20 mouse cellular contexts compared by ENCODE assay signal in the genomic region with DNA sequence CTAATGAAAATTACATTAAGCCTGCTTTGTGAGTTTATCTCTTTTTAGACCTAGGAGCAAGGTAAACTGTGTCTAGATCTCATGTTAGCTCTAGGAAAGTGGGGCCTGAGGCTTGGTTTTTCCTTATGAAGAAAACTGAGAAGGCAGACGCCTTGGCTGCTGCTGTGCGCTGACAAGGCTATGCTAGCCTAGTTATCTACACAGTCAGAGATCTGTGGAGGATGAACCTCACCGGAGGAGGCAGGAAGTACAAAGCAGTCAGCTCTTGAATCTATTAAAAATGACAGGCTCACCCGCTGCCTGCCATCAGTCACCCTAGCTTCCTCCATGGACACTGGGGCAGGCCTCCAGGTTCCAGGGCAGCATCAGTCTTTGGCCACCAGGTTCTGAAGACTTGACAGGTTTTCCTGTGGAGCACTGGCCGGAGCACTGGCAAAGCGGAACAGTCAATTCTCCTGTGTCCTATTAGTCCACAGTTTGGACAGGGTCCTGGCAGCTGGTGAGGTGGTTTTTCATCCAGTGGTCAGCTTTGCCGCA. TPM values are rescaled to one million over a fixed set of nuclear protein-coding genes. Genes with fewer than 3 reads are reported as not detected.
DNase-seq lines count a peak whose midpoint lies in the region; ATAC-seq and TF ChIP-seq lines count a peak whose summit lies in the region.
"Had no signal": no experiment of that assay in that cellular context is flagged by ENCODE, and none has a peak within 500 bp of the region (broad histone marks: within the 10 kb centered on the region; RNA-seq: fewer than 3 reads in every experiment).

No protein-coding gene starts in this region.

- H3K4me2 ChIP-seq in kidney, embryonic 15.5 days: no peak overlapping the region
- no peak overlapping the region for H3K4me2 ChIP-seq in intestine, embryonic 15.5 days (replicated peaks)
- H3K4me2 ChIP-seq: embryonic facial prominence, embryonic 15.5 days; hindbrain, embryonic 13.5 days had no signal

- H3K4me3 ChIP-seq in kidney, adult 2 months (ENCODE audit: insufficient read depth, low read depth, low read length): no peak overlapping the region
- no peak overlapping the region for H3K4me3 ChIP-seq in kidney, embryonic 15.5 days (replicated peaks)
- no peak overlapping the region for H3K4me3 ChIP-seq in intestine, embryonic 15.5 days (replicated peaks)
- H3K4me3 ChIP-seq: embryonic facial prominence, embryonic 15.5 days; erythroblast, embryonic 14.5 days; forebrain, embryonic 10.5 days; hindbrain, embryonic 13.5 days had no signal

- no peak for TF ChIP-seq POLR2A in kidney, adult 2 months (IDR thresholded peaks at IDR 0.05; ENCODE audit: low read depth, low read length)

- H3K9me3 ChIP-seq in kidney, embryonic 15.5 days (replicated peaks): no peaks in the 10 kb centered on the region
- no peaks in the 10 kb centered on the region for H3K9me3 ChIP-seq in intestine, embryonic 15.5 days
- H3K9me3 ChIP-seq: embryonic facial prominence, embryonic 15.5 days; forebrain, embryonic 10.5 days; hindbrain, embryonic 13.5 days had no signal

- DNase-seq in kidney, adult 2 months: peak; percentile 32
- DNase-seq in CD4-positive, CD25-positive, alpha-beta regulatory T cell, adult 2 months (ENCODE audit: low read depth, low spot score): peak; percentile 60
- DNase-seq in kidney, postnatal 14 days: peak; percentile 29
- no peak for DNase-seq in ovary, postnatal 10 days (ENCODE audit: low spot score)
- DNase-seq: adrenal gland, adult 2 months; adrenal gland, postnatal 25 days; cerebellum, adult 18-20 months; embryo, embryonic 11 days; gastrocnemius, postnatal 36 days; heart, postnatal 10 days had no signal

- WGBS in kidney, adult 2 months: 61% methylated on average over 7 of the region's 7 CpGs
- WGBS in kidney, embryonic 15.5 days: 64% methylated on average over 7 of the region's 7 CpGs
- WGBS in intestine, embryonic 15.5 days: 61% methylated on average over 7 of the region's 7 CpGs

- no peak for TF ChIP-seq CTCF in kidney, adult 2 months (conservative IDR thresholded peaks at IDR 0.05; ENCODE audit: insufficient read depth, insufficient read length, low read depth, low read length)

- H3K36me3 ChIP-seq in kidney, adult 2 months (ENCODE audit: control insufficient read depth, insufficient read depth, low read length): no peaks in the 10 kb centered on the region
- H3K36me3 ChIP-seq in kidney, embryonic 15.5 days: no peaks in the 10 kb centered on the region
- H3K36me3 ChIP-seq in intestine, embryonic 15.5 days: no peaks in the 10 kb centered on the region
- H3K36me3 ChIP-seq: embryonic facial prominence, embryonic 15.5 days; forebrain, embryonic 10.5 days; hindbrain, embryonic 13.5 days had no signal

- no peak overlapping the region for H3K27ac ChIP-seq in kidney, adult 2 months (ENCODE audit: insufficient read depth, low read depth, low read length)
- no peak overlapping the region for H3K27ac ChIP-seq in kidney, embryonic 15.5 days
- H3K27ac ChIP-seq in intestine, embryonic 15.5 days: no peak overlapping the region
- H3K27ac ChIP-seq: embryonic facial prominence, embryonic 15.5 days; forebrain, embryonic 10.5 days; hindbrain, embryonic 13.5 days had no signal

- no peaks in the 10 kb centered on the region for H3K27me3 ChIP-seq in kidney, adult 2 months (replicated peaks; ENCODE audit: control insufficient read depth, insufficient read depth, low read length)
- H3K27me3 ChIP-seq in kidney, embryonic 15.5 days: peaks cover 55% of the 10 kb centered on the region
- H3K27me3 ChIP-seq in intestine, embryonic 15.5 days (replicated peaks): peaks cover 46% of the 10 kb centered on the region

- no peak for ATAC-seq in kidney, embryonic 15.5 days (replicated peaks; ENCODE audit: low FRiP score)
- peak; percentile 39 for ATAC-seq in CD4-positive, CD25-positive, alpha-beta regulatory T cell, adult 4 months
- ATAC-seq in intestine, embryonic 15.5 days: no peak
- ATAC-seq: forebrain, embryonic 14.5 days; Patski had no signal

- no peaks in the 10 kb centered on the region for H3K4me1 ChIP-seq in kidney, adult 2 months (ENCODE audit: control insufficient read depth, insufficient read depth, low read length)
- peaks cover 11% of the 10 kb centered on the region for H3K4me1 ChIP-seq in kidney, embryonic 15.5 days
- H3K4me1 ChIP-seq in intestine, embryonic 15.5 days (replicated peaks): 0 out of 2 replicates have a peak, but pooled peaks cover 3% of the 10 kb centered on the region

- no peak overlapping the region for H3K9ac ChIP-seq in kidney, embryonic 15.5 days
- H3K9ac ChIP-seq in intestine, embryonic 15.5 days: no peak overlapping the region
- H3K9ac ChIP-seq: embryonic facial prominence, embryonic 15.5 days; hindbrain, embryonic 13.5 days had no signal

RNA-seq across cellular contexts. Expression of a gene that starts 1.8 kb away (rescaled TPM):
- 0.11 and 0.30 TPM in 2 replicates for polyA plus RNA-seq in kidney, adult 2 months (2012; rRNA removed)
- 0.59 and 0.84 TPM in 2 replicates for polyA plus RNA-seq in kidney, embryonic 15.5 days (2015; fragmentation: Nextera tagmentation; extraction: Ambion mirVana)
- 100 to 1,000 TPM; 158 to 164 TPM for polyA plus RNA-seq in CD4-positive, CD25-positive, alpha-beta regulatory T cell, adult 4 months (2017; shearing (Covaris generic))
- polyA plus RNA-seq in intestine, embryonic 15.5 days (2015; fragmentation: Nextera tagmentation; extraction: Ambion mirVana): 0.25 and 0.40 TPM in 2 replicates
- polyA plus RNA-seq: erythroblast, embryonic 14.5 days; Patski had no signal

RNA-seq across cellular contexts. Expression of a gene that starts 45.5 kb away (rescaled TPM):
- polyA plus RNA-seq in kidney, adult 2 months (2012; rRNA removed): 0.14 and 2.8 TPM in 2 replicates
- polyA plus RNA-seq in kidney, embryonic 15.5 days (2015; fragmentation: Nextera tagmentation; extraction: Ambion mirVana): 0.16 and 0.21 TPM in 2 replicates
- polyA plus RNA-seq in CD4-positive, CD25-positive, alpha-beta regulatory T cell, adult 4 months (2017; shearing (Covaris generic)): 1,000 to 10,000 TPM; 1,336 to 1,816 TPM
- not detected in 2 replicates for polyA plus RNA-seq in intestine, embryonic 15.5 days (2015; fragmentation: Nextera tagmentation; extraction: Ambion mirVana)
- polyA plus RNA-seq: erythroblast, embryonic 14.5 days; forebrain, embryonic 10.5 days; forebrain, embryonic 14.5 days; heart, embryonic 14.5 days; hindbrain, embryonic 13.5 days; Patski had no signal

Comparison
In these comparisons a context has a peak if more than half of its experiments do, and no peak if none do; other contexts are left out.
1. RNA of a gene that starts 1.8 kb away (polyA plus RNA-seq): 158 to 164 TPM in CD4-positive, CD25-positive, alpha-beta regulatory T cell, adult 4 months; 0.59 to 0.84 TPM in kidney, embryonic 15.5 days, 0.25 to 0.40 TPM in intestine, embryonic 15.5 days and 0.11 to 0.30 TPM in kidney, adult 2 months; every median in the first group is over 10 times any median in the second.
2. RNA of a gene that starts 45.5 kb away (polyA plus RNA-seq): 1,336 to 1,816 TPM in CD4-positive, CD25-positive, alpha-beta regulatory T cell, adult 4 months; 0.14 to 2.8 TPM in kidney, adult 2 months, 0.16 to 0.21 TPM in kidney, embryonic 15.5 days and not detected in intestine, embryonic 15.5 days; every median in the first group is over 100 times any median in the second.